Mouse (Mus musculus): ENCODE measurements around the gene D6Ertd527e.
A peak's percentile ranks its signal among the peaks of the same experiment; 100 is the strongest.
"Not testable (repeated sequence)": the region's sequence is repeated elsewhere in the genome, so short reads cannot be mapped to it uniquely, and the experiment has no call there.

The D6Ertd527e gene

GRCm38 (mm10) chr6:87104123-87104796 lies at the start of gene D6Ertd527e:
Gene D6Ertd527e, plus strand, starts transcription at chr6:87104746.
- no peak for DNase-seq (ENCODE audit: low read depth, low spot score)

GRCm38 (mm10) chr6:87059754-87060153 lies 44.8 kb upstream of the D6Ertd527e start:
- DNase-seq (ENCODE audit: low read depth, low spot score) = no peak

GRCm38 (mm10) chr6:87063586-87063985 lies 41.0 kb upstream of the D6Ertd527e start:
- no peak for DNase-seq (ENCODE audit: low read depth, low spot score)

- no peak for DNase-seq (ENCODE audit: low read depth, low spot score)
Measured at GRCm38 (mm10) chr6:87068209-87068608, 36.3 kb upstream of the D6Ertd527e start.

GRCm38 (mm10) chr6:87069195-87069900 lies 35.2 kb upstream of the D6Ertd527e start:
- no peak for DNase-seq (ENCODE audit: low read depth, low spot score)

- no peak for DNase-seq (ENCODE audit: low read depth, low spot score)
Measured at GRCm38 (mm10) chr6:87070641-87071040, 33.9 kb upstream of the D6Ertd527e start.

- no peak for DNase-seq (ENCODE audit: low read depth, low spot score)
Measured at GRCm38 (mm10) chr6:87072759-87073158, 31.8 kb upstream of the D6Ertd527e start.

GRCm38 (mm10) chr6:87075092-87075685 lies 29.4 kb upstream of the D6Ertd527e start:
- no peak for DNase-seq (ENCODE audit: low read depth, low spot score)

- DNase-seq (ENCODE audit: low read depth, low spot score) = no peak
Measured at GRCm38 (mm10) chr6:87079457-87079856, 25.1 kb upstream of the D6Ertd527e start.

GRCm38 (mm10) chr6:87085026-87085425 lies 19.5 kb upstream of the D6Ertd527e start:
- DNase-seq (ENCODE audit: low read depth, low spot score) = no peak

GRCm38 (mm10) chr6:87088356-87088755 lies 16.2 kb upstream of the D6Ertd527e start:
- no peak for DNase-seq (ENCODE audit: low read depth, low spot score)

- DNase-seq (ENCODE audit: low read depth, low spot score) = no peak
Measured at GRCm38 (mm10) chr6:87090877-87091276, 13.7 kb upstream of the D6Ertd527e start.

GRCm38 (mm10) chr6:87092476-87092875 lies 12.1 kb upstream of the D6Ertd527e start:
- no peak for DNase-seq (ENCODE audit: low read depth, low spot score)

- not testable (repeated sequence) for DNase-seq (ENCODE audit: low read depth, low spot score)
Measured at GRCm38 (mm10) chr6:87093631-87094030, 10.9 kb upstream of the D6Ertd527e start.

GRCm38 (mm10) chr6:87099261-87099660 lies 5.3 kb upstream of the D6Ertd527e start:
- DNase-seq (ENCODE audit: low read depth, low spot score) = no peak

GRCm38 (mm10) chr6:87099671-87100296 lies 4.8 kb upstream of the D6Ertd527e start:
- DNase-seq (ENCODE audit: low read depth, low spot score) = no peak

GRCm38 (mm10) chr6:87100297-87101020 lies 4.1 kb upstream of the D6Ertd527e start:
- DNase-seq (ENCODE audit: low read depth, low spot score) = no peak

- peak; percentile 72 for DNase-seq (ENCODE audit: low read depth, low spot score)
Measured at GRCm38 (mm10) chr6:87101281-87101954, 3.1 kb upstream of the D6Ertd527e start.

- DNase-seq (ENCODE audit: low read depth, low spot score) = no peak
Measured at GRCm38 (mm10) chr6:87101955-87102353, 2.6 kb upstream of the D6Ertd527e start.

- no peak for DNase-seq (ENCODE audit: low read depth, low spot score)
Measured at GRCm38 (mm10) chr6:87102421-87102911, 2.1 kb upstream of the D6Ertd527e start.

- DNase-seq (ENCODE audit: low read depth, low spot score) = no peak
Measured at GRCm38 (mm10) chr6:87103314-87103713, 1.2 kb upstream of the D6Ertd527e start.
